In genomic region chr5:147655761-147656160, GRCm38 (mm10) we compare ENCODE assay signal across 15 mouse cellular contexts.
DNase-seq lines count a peak whose midpoint lies in the region; ATAC-seq and TF ChIP-seq lines count a peak whose summit lies in the region.
"Had no signal": no experiment of that assay in that cellular context is flagged by ENCODE, and none has a peak within 500 bp of the region (broad histone marks: within the 10 kb centered on the region; RNA-seq: fewer than 3 reads in every experiment).

No protein-coding gene starts in this region.

- TF ChIP-seq CTCF in kidney, adult 2 months (conservative IDR thresholded peaks at IDR 0.05; ENCODE audit: insufficient read depth, insufficient read length, low read depth, low read length): peak; percentile 32

- no peaks in the 10 kb centered on the region for H3K27me3 ChIP-seq in kidney, adult 2 months (replicated peaks; ENCODE audit: control insufficient read depth, insufficient read depth, low read length)
- H3K27me3 ChIP-seq in midbrain, embryonic 11.5 days (ENCODE audit: control insufficient read depth, insufficient read depth, low read length): no peaks in the 10 kb centered on the region
- no peaks in the 10 kb centered on the region for H3K27me3 ChIP-seq in midbrain, embryonic 16.5 days (ENCODE audit: control insufficient read depth, insufficient read depth, low read depth, low read length)
- H3K27me3 ChIP-seq: embryonic facial prominence, embryonic 13.5 days; limb, embryonic 13.5 days; midbrain, embryonic 15.5 days; neural tube, embryonic 12.5 days had no signal

- H3K4me3 ChIP-seq in kidney, adult 2 months (ENCODE audit: insufficient read depth, low read depth, low read length): no peak overlapping the region
- no peak overlapping the region for H3K4me3 ChIP-seq in midbrain, embryonic 11.5 days (ENCODE audit: low read depth, low read length)
- no peak overlapping the region for H3K4me3 ChIP-seq in midbrain, embryonic 16.5 days (ENCODE audit: low read depth, low read length)
- H3K4me3 ChIP-seq: embryonic facial prominence, embryonic 13.5 days; heart, embryonic 10.5 days; limb, embryonic 13.5 days; midbrain, embryonic 15.5 days; neural tube, embryonic 12.5 days had no signal

- WGBS in kidney, adult 2 months: 81% methylated on average over 7 of the region's 7 CpGs
- 89% methylated on average over 7 of the region's 7 CpGs for WGBS in midbrain, embryonic 11.5 days
- 85% methylated on average over 7 of the region's 7 CpGs for WGBS in midbrain, embryonic 16.5 days

- H3K36me3 ChIP-seq in kidney, adult 2 months (ENCODE audit: control insufficient read depth, insufficient read depth, low read length): no peaks in the 10 kb centered on the region
- no peaks in the 10 kb centered on the region for H3K36me3 ChIP-seq in midbrain, embryonic 11.5 days (ENCODE audit: control insufficient read depth, insufficient read depth, low read length)
- H3K36me3 ChIP-seq in midbrain, embryonic 16.5 days (ENCODE audit: control insufficient read depth, insufficient read depth, low read length): no peaks in the 10 kb centered on the region
- H3K36me3 ChIP-seq: embryonic facial prominence, embryonic 13.5 days; limb, embryonic 13.5 days; midbrain, embryonic 15.5 days; neural tube, embryonic 12.5 days had no signal

- no peaks in the 10 kb centered on the region for H3K4me1 ChIP-seq in kidney, adult 2 months (ENCODE audit: control insufficient read depth, insufficient read depth, low read length)
- H3K4me1 ChIP-seq in midbrain, embryonic 11.5 days (ENCODE audit: control insufficient read depth, insufficient read depth, low read length): no peaks in the 10 kb centered on the region
- no peaks in the 10 kb centered on the region for H3K4me1 ChIP-seq in midbrain, embryonic 16.5 days (ENCODE audit: control insufficient read depth, insufficient read depth, low read length)
- H3K4me1 ChIP-seq: embryonic facial prominence, embryonic 13.5 days; limb, embryonic 13.5 days; midbrain, embryonic 15.5 days; neural tube, embryonic 12.5 days had no signal

- no peak for DNase-seq in kidney, adult 2 months
- DNase-seq in kidney, adult 11 months: no peak
- DNase-seq in midbrain, embryonic 11.5 days (ENCODE audit: low spot score, missing footprints): peak; percentile 33
- DNase-seq in NIH3T3 (ENCODE audit: low read depth): peak; percentile 9
- DNase-seq in thymus, adult 18-20 months: no peak
- DNase-seq: cerebellum, postnatal 25 days; kidney, postnatal 4 days; lung, postnatal 4 days had no signal

- no peak overlapping the region for H3K9ac ChIP-seq in midbrain, embryonic 11.5 days (ENCODE audit: low read length)
- H3K9ac ChIP-seq in midbrain, embryonic 16.5 days (ENCODE audit: low read depth, low read length): no peak overlapping the region
- H3K9ac ChIP-seq: embryonic facial prominence, embryonic 13.5 days; limb, embryonic 13.5 days; midbrain, embryonic 15.5 days; neural tube, embryonic 12.5 days had no signal

- ATAC-seq in midbrain, embryonic 11.5 days (ENCODE audit: low FRiP score): no peak
- no peak for ATAC-seq in midbrain, embryonic 16.5 days
- ATAC-seq in erythroid progenitor cell, adult 5-6 weeks (replicated peaks; ENCODE audit: low FRiP score, poor library complexity, severe bottlenecking): no peak
- ATAC-seq: midbrain, embryonic 15.5 days had no signal

- H3K4me2 ChIP-seq in midbrain, embryonic 11.5 days: no peak overlapping the region
- H3K4me2 ChIP-seq in midbrain, embryonic 16.5 days (ENCODE audit: low read length): no peak overlapping the region
- H3K4me2 ChIP-seq: embryonic facial prominence, embryonic 13.5 days; limb, embryonic 13.5 days; midbrain, embryonic 15.5 days; neural tube, embryonic 12.5 days had no signal

- no peak for TF ChIP-seq POLR2A in kidney, adult 2 months (IDR thresholded peaks at IDR 0.05; ENCODE audit: low read depth, low read length)

- H3K9me3 ChIP-seq in midbrain, embryonic 11.5 days (ENCODE audit: control insufficient read depth, low read length): no peaks in the 10 kb centered on the region; the same call in 1 of the 2 replicates
- H3K9me3 ChIP-seq in midbrain, embryonic 16.5 days (replicated peaks; ENCODE audit: control insufficient read depth, low read length, poor library complexity, severe bottlenecking): no peaks in the 10 kb centered on the region
- H3K9me3 ChIP-seq: embryonic facial prominence, embryonic 13.5 days; heart, embryonic 10.5 days; limb, embryonic 13.5 days; midbrain, embryonic 15.5 days had no signal

- no peak overlapping the region for H3K27ac ChIP-seq in kidney, adult 2 months (ENCODE audit: insufficient read depth, low read depth, low read length)
- H3K27ac ChIP-seq in midbrain, embryonic 11.5 days (ENCODE audit: low read depth, low read length): no peak overlapping the region
- H3K27ac ChIP-seq in midbrain, embryonic 16.5 days (ENCODE audit: low read length): no peak overlapping the region
- H3K27ac ChIP-seq: embryonic facial prominence, embryonic 13.5 days; limb, embryonic 13.5 days; midbrain, embryonic 15.5 days; neural tube, embryonic 12.5 days had no signal

Comparison
In these comparisons a context has a peak if more than half of its experiments do, and no peak if none do; other contexts are left out.
1. DNase-seq: peak in midbrain, embryonic 11.5 days (single experiment) and NIH3T3 (single experiment); none in kidney, adult 2 months (single experiment), kidney, adult 11 months (single experiment) and thymus, adult 18-20 months (0 of 2).